Mouse (Mus musculus) liver, adult 2 months (tissue): Measurements from ENCODE around the gene Tmeff2.

Experiments
- CTCF ChIP-seq: fragments of 200-500 bp; IDR thresholded peaks from 2 replicates; pipeline ENCODE4 v1.5.1; 2011; ENCODE audit warnings: low read depth, low read length, control low read depth
- POLR2A ChIP-seq: fragments of 200-500 bp; IDR thresholded peaks from 2 replicates; pipeline ENCODE4 v1.6.1; 2011; ENCODE audit warnings: low read length, control low read depth; ENCODE audit not compliant: insufficient read depth; ENCODE audit errors: extremely low read depth

DNA sequence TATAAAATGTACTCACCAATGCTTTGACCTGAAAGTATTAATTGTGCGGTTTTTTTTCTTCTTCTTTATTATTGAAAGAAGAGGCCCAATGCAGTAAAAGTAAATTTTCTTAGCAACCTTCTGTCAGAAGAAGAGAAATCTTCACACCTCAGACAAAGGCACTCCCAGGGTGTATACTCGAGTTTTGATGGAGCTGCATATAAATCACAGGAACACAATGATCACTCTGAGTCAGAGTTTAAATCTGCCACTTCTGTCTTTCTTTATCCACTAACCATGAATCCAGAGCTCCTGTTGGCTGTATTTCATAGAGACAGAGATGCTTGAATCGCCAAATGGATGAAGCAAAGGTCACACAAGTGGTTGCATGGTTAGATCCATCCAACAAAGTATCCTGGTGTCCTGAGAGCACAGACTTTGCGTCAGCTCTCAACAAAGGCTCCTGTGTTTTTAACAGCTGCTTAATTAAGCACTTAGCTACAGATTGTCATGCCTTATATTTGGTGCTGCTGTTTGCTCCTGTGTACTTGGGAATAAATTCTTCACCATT lies 189.8 kb downstream of the Tmeff2 start:
- TF ChIP-seq CTCF (no peak), POLR2A (no peak)
